Mouse (Mus musculus): ENCODE results near the gene Mtfmt. TPM values are rescaled to one million over a fixed set of nuclear protein-coding genes. Genes with fewer than 3 reads are reported as not detected.

Mtfmt gene
- polyA plus RNA-seq, 1 experiment from 2014 or later, result 20.2 TPM

- 70% methylated on average over 11 of the region's 11 CpGs for WGBS
- no peak overlapping the region for H3K27ac ChIP-seq (ENCODE audit: low read depth, low read length)
Observed at GRCm38 (mm10) chr9:65467686-65468085, 32.1 kb downstream of the Mtfmt start.

GRCm38 (mm10) chr9:65472769-65473168 lies 37.2 kb downstream of the Mtfmt start:
- H3K36me3 ChIP-seq (ENCODE audit: control insufficient read depth, insufficient read depth, low read length), result peaks cover 2% of the 10 kb centered on the region; the same call in 1 of the 2 replicates
- 84% methylated on average over 4 of the region's 4 CpGs for WGBS
- H3K4me3 ChIP-seq (ENCODE audit: low read depth, low read length), result no peak overlapping the region
- no peaks in the 10 kb centered on the region for H3K27me3 ChIP-seq (replicated peaks; ENCODE audit: control insufficient read depth, insufficient read depth, low read length)
- no peaks in the 10 kb centered on the region for H3K9me3 ChIP-seq (ENCODE audit: control insufficient read depth, low read length)
- H3K9ac ChIP-seq (ENCODE audit: low read depth, low read length), result no peak overlapping the region
- no peak overlapping the region for H3K4me2 ChIP-seq
- H3K27ac ChIP-seq (ENCODE audit: low read depth, low read length), result no peak overlapping the region
- H3K4me1 ChIP-seq (replicated peaks; ENCODE audit: control insufficient read depth, insufficient read depth, low read length), result no peaks in the 10 kb centered on the region
- ATAC-seq (replicated peaks; ENCODE audit: low FRiP score), result no peak
- no peak for DNase-seq (ENCODE audit: low spot score)

More at GRCm38 (mm10) chr9:65467686-65468085, 32.1 kb downstream of the Mtfmt start:
- H3K9ac ChIP-seq (ENCODE audit: low read depth, low read length), result no peak overlapping the region
- H3K9me3 ChIP-seq (ENCODE audit: control insufficient read depth, low read length), result no peaks in the 10 kb centered on the region
- DNase-seq (ENCODE audit: low spot score) (no peak), ATAC-seq (replicated peaks; ENCODE audit: low FRiP score) (no peak)
- H3K4me3 ChIP-seq (ENCODE audit: low read depth, low read length), result no peak overlapping the region
- no peak overlapping the region for H3K4me2 ChIP-seq
- H3K27me3 ChIP-seq (replicated peaks; ENCODE audit: control insufficient read depth, insufficient read depth, low read length), result no peaks in the 10 kb centered on the region
- peaks cover 8% of the 10 kb centered on the region for H3K36me3 ChIP-seq (ENCODE audit: control insufficient read depth, insufficient read depth, low read length)
- no peaks in the 10 kb centered on the region for H3K4me1 ChIP-seq (replicated peaks; ENCODE audit: control insufficient read depth, insufficient read depth, low read length)

GRCm38 (mm10) chr9:65479158-65479557 lies 43.6 kb downstream of the Mtfmt start:
- ATAC-seq (replicated peaks; ENCODE audit: low FRiP score) (no peak), DNase-seq (ENCODE audit: low spot score) (no peak)
- Histone ChIP-seq H3K9me3 (ENCODE audit: control insufficient read depth, low read length) (no peaks in the 10 kb centered on the region), H3K4me3 (ENCODE audit: low read depth, low read length) (no peak overlapping the region), H3K4me1 (replicated peaks; ENCODE audit: control insufficient read depth, insufficient read depth, low read length) (no peaks in the 10 kb centered on the region), H3K27me3 (replicated peaks; ENCODE audit: control insufficient read depth, insufficient read depth, low read length) (no peaks in the 10 kb centered on the region), H3K27ac (ENCODE audit: low read depth, low read length) (no peak overlapping the region), H3K4me2 (no peak overlapping the region), H3K9ac (ENCODE audit: low read depth, low read length) (no peak overlapping the region), H3K36me3 (ENCODE audit: control insufficient read depth, insufficient read depth, low read length) (peaks cover 6% of the 10 kb centered on the region; the same call in 1 of the 2 replicates)
- 78% methylated on average over 8 of the region's 8 CpGs for WGBS

DNA sequence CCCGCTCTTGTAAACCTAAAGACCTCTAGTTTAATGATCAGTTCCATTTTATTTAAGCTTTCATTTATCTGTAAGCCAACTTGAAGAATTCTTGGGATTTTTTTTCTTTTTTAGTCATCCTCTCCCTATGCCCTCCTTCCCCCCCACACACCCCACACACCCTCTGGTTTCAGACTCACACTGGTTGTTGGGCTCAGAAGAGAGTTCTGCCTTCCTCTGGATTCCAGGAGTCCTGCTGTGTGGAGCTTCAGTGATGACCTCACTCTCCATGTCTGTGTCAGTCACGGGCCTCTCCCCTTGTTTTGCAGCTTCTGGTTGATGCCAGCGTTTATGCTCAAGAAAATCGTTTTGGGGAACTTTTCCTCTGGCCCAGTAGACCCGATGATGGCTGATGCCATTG lies 44.5 kb downstream of the Mtfmt start:
- WGBS, result 84% methylated on average over 5 of the region's 5 CpGs
- Histone ChIP-seq H3K9me3 (ENCODE audit: control insufficient read depth, low read length) (no peaks in the 10 kb centered on the region), H3K27me3 (replicated peaks; ENCODE audit: control insufficient read depth, insufficient read depth, low read length) (no peaks in the 10 kb centered on the region), H3K27ac (ENCODE audit: low read depth, low read length) (no peak overlapping the region), H3K4me2 (no peak overlapping the region), H3K36me3 (ENCODE audit: control insufficient read depth, insufficient read depth, low read length) (peaks cover 15% of the 10 kb centered on the region), H3K4me3 (ENCODE audit: low read depth, low read length) (no peak overlapping the region), H3K9ac (ENCODE audit: low read depth, low read length) (no peak overlapping the region), H3K4me1 (replicated peaks; ENCODE audit: control insufficient read depth, insufficient read depth, low read length) (no peaks in the 10 kb centered on the region)
- no peak for ATAC-seq (replicated peaks; ENCODE audit: low FRiP score)
- no peak for DNase-seq (ENCODE audit: low spot score)

DNA sequence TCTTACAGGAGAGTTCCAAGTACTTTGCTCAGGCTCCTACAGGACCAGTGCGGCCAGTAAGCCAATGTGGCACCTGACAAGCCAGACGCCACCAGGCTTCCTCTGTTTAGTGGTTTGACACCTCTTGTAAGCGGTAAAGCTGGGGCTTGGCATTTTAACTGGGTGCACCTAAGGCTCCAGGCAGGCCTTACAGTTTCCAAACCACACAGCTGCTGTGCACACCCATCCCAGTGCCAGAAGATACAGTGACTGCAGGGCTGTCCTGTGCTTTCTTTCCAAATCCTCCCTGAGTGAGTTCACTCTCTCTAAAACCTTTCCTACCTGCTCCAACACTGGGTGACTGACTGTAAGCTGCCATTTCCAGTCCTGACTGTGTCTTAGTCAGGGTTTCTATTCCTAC lies 55.9 kb downstream of the Mtfmt start:
- no peak overlapping the region for H3K4me2 ChIP-seq
- no peak overlapping the region for H3K4me3 ChIP-seq (ENCODE audit: low read depth, low read length)
- whole genome bisulfite sequencing, result 82% methylated on average over 3 of the region's 3 CpGs

DNA sequence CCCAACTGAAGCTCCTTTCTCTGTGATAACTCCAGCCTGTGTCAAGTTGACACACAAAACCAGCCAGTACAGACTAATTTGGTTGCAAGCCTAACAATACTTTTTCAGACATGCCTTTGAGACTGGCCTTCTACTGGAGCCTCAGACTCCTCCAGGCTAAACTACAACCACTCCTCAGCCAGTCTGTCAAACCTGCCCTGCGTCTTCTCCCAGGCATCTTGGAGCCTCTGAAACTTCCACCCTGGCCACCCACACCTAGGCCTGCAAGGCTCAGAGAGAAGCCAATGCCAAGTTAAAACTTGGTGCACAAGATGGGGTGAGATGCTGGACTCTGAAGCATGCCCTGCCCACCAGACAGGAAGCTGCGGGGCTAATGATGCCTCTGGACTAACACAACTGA lies 56.8 kb downstream of the Mtfmt start:
- Histone ChIP-seq H3K27me3 (replicated peaks; ENCODE audit: control insufficient read depth, insufficient read depth, low read length) (no peaks in the 10 kb centered on the region), H3K27ac (ENCODE audit: low read depth, low read length) (no peak overlapping the region), H3K9me3 (ENCODE audit: control insufficient read depth, low read length) (no peaks in the 10 kb centered on the region), H3K9ac (ENCODE audit: low read depth, low read length) (no peak overlapping the region), H3K36me3 (ENCODE audit: control insufficient read depth, insufficient read depth, low read length) (no peaks in the 10 kb centered on the region), H3K4me3 (ENCODE audit: low read depth, low read length) (no peak overlapping the region), H3K4me2 (no peak overlapping the region), H3K4me1 (replicated peaks; ENCODE audit: control insufficient read depth, insufficient read depth, low read length) (no peaks in the 10 kb centered on the region)
- WGBS, result 76% methylated on average over 2 of the region's 2 CpGs
- ATAC-seq (replicated peaks; ENCODE audit: low FRiP score) (no peak), DNase-seq (ENCODE audit: low spot score) (no peak)

More for the DNA sequence above, 55.9 kb downstream of the Mtfmt start:
- Histone ChIP-seq H3K9me3 (ENCODE audit: control insufficient read depth, low read length) (no peaks in the 10 kb centered on the region), H3K27ac (ENCODE audit: low read depth, low read length) (no peak overlapping the region), H3K9ac (ENCODE audit: low read depth, low read length) (no peak overlapping the region), H3K4me1 (replicated peaks; ENCODE audit: control insufficient read depth, insufficient read depth, low read length) (no peaks in the 10 kb centered on the region), H3K27me3 (replicated peaks; ENCODE audit: control insufficient read depth, insufficient read depth, low read length) (no peaks in the 10 kb centered on the region), H3K36me3 (ENCODE audit: control insufficient read depth, insufficient read depth, low read length) (no peaks in the 10 kb centered on the region)
- ATAC-seq (replicated peaks; ENCODE audit: low FRiP score) (no peak), DNase-seq (ENCODE audit: low spot score) (no peak)

DNA sequence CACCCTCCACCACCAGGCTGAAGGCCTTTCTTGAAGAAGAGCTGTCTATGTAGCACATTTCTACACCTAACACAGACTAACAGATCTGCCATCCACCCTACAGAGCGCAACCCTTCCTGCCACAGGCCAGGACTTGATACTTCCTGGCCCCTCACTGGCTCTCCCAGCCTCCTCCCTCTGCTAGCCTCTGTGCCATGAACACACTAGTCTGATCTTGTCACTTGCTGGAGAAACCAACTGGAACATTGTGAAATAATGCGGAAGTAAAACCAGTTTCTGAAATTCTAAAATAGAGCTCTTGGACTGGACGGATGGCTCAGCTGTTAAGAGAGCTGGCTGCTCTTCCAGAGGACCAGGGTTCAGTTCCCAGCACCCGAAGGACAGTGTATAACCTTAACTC lies 57.3 kb downstream of the Mtfmt start:
- no peaks in the 10 kb centered on the region for H3K27me3 ChIP-seq (replicated peaks; ENCODE audit: control insufficient read depth, insufficient read depth, low read length)
- ATAC-seq (replicated peaks; ENCODE audit: low FRiP score) (no peak), DNase-seq (ENCODE audit: low spot score) (no peak)
- H3K27ac ChIP-seq (ENCODE audit: low read depth, low read length), result no peak overlapping the region
- no peaks in the 10 kb centered on the region for H3K36me3 ChIP-seq (ENCODE audit: control insufficient read depth, insufficient read depth, low read length)
- 86% methylated on average over 4 of the region's 4 CpGs for WGBS
- no peak overlapping the region for H3K4me3 ChIP-seq (ENCODE audit: low read depth, low read length)
- no peaks in the 10 kb centered on the region for H3K4me1 ChIP-seq (replicated peaks; ENCODE audit: control insufficient read depth, insufficient read depth, low read length)
- H3K4me2 ChIP-seq, result no peak overlapping the region
- no peak overlapping the region for H3K9ac ChIP-seq (ENCODE audit: low read depth, low read length)
- H3K9me3 ChIP-seq (ENCODE audit: control insufficient read depth, low read length), result no peaks in the 10 kb centered on the region

DNA sequence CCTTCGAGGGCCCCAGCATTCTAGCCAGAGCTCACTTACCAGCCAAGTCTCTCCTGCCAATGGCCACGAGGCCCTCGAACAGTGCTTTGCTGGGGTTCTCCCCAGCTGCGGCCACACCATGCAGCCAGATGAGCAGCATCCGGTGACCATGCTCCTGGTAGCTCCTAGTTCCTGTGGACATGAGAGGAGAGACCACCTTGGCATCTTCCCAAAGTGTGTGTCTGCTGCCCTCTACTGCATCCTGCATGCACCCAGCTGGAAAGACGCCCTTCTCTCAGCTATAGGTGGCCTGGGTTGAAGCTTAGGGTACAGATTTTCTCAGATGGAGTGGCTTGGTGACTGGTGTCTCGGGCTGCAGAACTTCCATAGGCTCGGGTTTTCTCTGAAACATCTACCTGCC lies 66.6 kb downstream of the Mtfmt start:
- ATAC-seq (replicated peaks; ENCODE audit: low FRiP score) (no peak), DNase-seq (ENCODE audit: low spot score) (no peak)
- 52% methylated on average over 8 of the region's 8 CpGs for WGBS
- no peaks in the 10 kb centered on the region for H3K4me1 ChIP-seq (replicated peaks; ENCODE audit: control insufficient read depth, insufficient read depth, low read length)
- no peaks in the 10 kb centered on the region for H3K27me3 ChIP-seq (replicated peaks; ENCODE audit: control insufficient read depth, insufficient read depth, low read length)
- no peak overlapping the region for H3K4me3 ChIP-seq (ENCODE audit: low read depth, low read length)
- no peaks in the 10 kb centered on the region for H3K9me3 ChIP-seq (ENCODE audit: control insufficient read depth, low read length)
- no peak overlapping the region for H3K27ac ChIP-seq (ENCODE audit: low read depth, low read length)
- no peak overlapping the region for H3K4me2 ChIP-seq
- no peak overlapping the region for H3K9ac ChIP-seq (ENCODE audit: low read depth, low read length)
- H3K36me3 ChIP-seq (ENCODE audit: control insufficient read depth, insufficient read depth, low read length), result no peaks in the 10 kb centered on the region

All from liver, embryonic 11.5 days (tissue).